Mouse (Mus musculus) heart, adult 2 months (tissue): ENCODE results near the gene Akap11. TPM values are rescaled to one million over a fixed set of nuclear protein-coding genes. Genes with fewer than 3 reads are reported as not detected.

Source experiments
- DNase-seq, 2 experiments: peaks; one replicate each; pipeline ENCODE4 v3.0.0; 2021
- H3K27ac ChIP-seq: fragments of 200-600 bp; 2 replicates; pipeline ENCODE4 v1.8.1; 2022
- H3K27me3 ChIP-seq: fragments of 200-500 bp; 2 replicates; pipeline ENCODE4 v1.6.1; 2012; ENCODE audit warnings: mild to moderate bottlenecking, low read length, inconsistent platforms, mixed read lengths; ENCODE audit not compliant: control insufficient read depth, insufficient read depth
- H3K36me3 ChIP-seq: fragments of 200-500 bp; 2 replicates; pipeline ENCODE4 v1.6.1; 2012; ENCODE audit warnings: low read length, inconsistent platforms; ENCODE audit not compliant: control insufficient read depth, insufficient read depth
- H3K4me1 ChIP-seq: fragments of 200-500 bp; 2 replicates; pipeline ENCODE4 v1.6.1; 2011; ENCODE audit warnings: low read length; ENCODE audit not compliant: control insufficient read depth, insufficient read depth
- H3K4me3 ChIP-seq: fragments of 200-600 bp; 2 replicates; pipeline ENCODE4 v1.8.1; 2022
- H3K79me2 ChIP-seq: fragments of 200-500 bp; replicated peaks from 2 replicates; pipeline ENCODE4 v1.6.1; 2012; ENCODE audit warnings: mild to moderate bottlenecking, inconsistent platforms, low read length, moderate library complexity, mixed read lengths; ENCODE audit not compliant: control insufficient read depth, insufficient read depth
- H3K9ac ChIP-seq: fragments of 200-500 bp; 2 replicates; pipeline ENCODE4 v1.6.1; 2012; ENCODE audit warnings: low read depth, mild to moderate bottlenecking, control low read depth, inconsistent platforms, low read length, mixed read lengths
- CTCF ChIP-seq: fragments of 200-600 bp; IDR thresholded peaks from 2 replicates; pipeline ENCODE4 v1.8.1; 2022; ENCODE audit warnings: antibody characterized with exemption, mild to moderate bottlenecking, moderate library complexity
- EP300 ChIP-seq: fragments of 200-500 bp; IDR thresholded peaks from 2 replicates; pipeline ENCODE4 v1.6.1; 2011; ENCODE audit warnings: low read depth, low read length, control low read depth; ENCODE audit not compliant: insufficient read depth
- POLR2A ChIP-seq: fragments of 200-500 bp; IDR thresholded peaks from 2 replicates; pipeline ENCODE4 v1.6.1; 2011; ENCODE audit warnings: mild to moderate bottlenecking, low read depth, low read length, control low read depth; ENCODE audit not compliant: insufficient read depth
- WGBS: fragments of 180-500 bp; shearing (Covaris S2); methylation state at CpG from one replicate; pipeline ENCODE4 v1.1.7; 2018; 5-methylcytosine and 5-hydroxymethylcytosine counted together
- intact Hi-C: fragments of 180-260 bp; cut with DNase I; formaldehyde crosslinking; loops from one replicate; pipeline ENCODE4 v1.15.1; 2025
- polyA plus RNA-seq: library from polyadenylated mRNA; depleted of rRNA; stranded (reverse); fragments of >200 nt; gene quantifications from 2 replicates; pipeline ENCODE4 v1.2.3, GENCODE M21; 2012; rRNA removed
- total RNA-seq, 2 experiments: library from RNA; stranded (reverse); gene quantifications; 2 replicates each; pipeline ENCODE4 v1.2.3; 2021

Gene Akap11
- total and polyA plus RNA-seq, 3 experiments = 6.1 to 35.5 (median 31.2) TPM

DNA sequence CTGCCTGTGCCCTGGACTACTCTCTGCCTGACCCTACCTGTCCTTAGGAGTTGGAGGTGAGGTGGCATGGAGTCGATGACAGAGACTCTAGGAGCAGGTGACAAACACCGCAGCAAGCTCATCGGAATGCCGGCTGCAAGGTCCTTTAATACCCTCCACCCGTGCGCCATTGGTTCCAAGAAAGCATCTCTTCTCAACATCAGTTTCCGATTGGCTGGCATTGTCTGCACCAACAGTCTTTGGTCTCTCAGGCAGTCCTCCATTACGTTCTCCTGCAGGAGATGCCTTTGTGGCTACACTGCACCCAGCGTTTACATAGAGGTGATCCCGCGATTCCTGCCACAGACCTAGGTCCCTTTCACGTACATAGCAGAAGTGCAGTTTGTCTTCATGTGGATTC is 88.6 kb downstream of the Akap11 start:
- Histone ChIP-seq H3K27ac (no peak overlapping the region), H3K4me3 (no peak overlapping the region), H3K4me1 (no peaks in the 10 kb centered on the region), H3K9ac (no peak overlapping the region), H3K36me3 (no peaks in the 10 kb centered on the region), H3K27me3 (no peaks in the 10 kb centered on the region), H3K79me2 (no peaks in the 10 kb centered on the region)
- intact Hi-C loops = no loop called here
- WGBS = 91% methylated on average over 12 of the region's 12 CpGs
- TF ChIP-seq CTCF (no peak), POLR2A (no peak), EP300 (no peak)
- DNase-seq = no peak

DNA sequence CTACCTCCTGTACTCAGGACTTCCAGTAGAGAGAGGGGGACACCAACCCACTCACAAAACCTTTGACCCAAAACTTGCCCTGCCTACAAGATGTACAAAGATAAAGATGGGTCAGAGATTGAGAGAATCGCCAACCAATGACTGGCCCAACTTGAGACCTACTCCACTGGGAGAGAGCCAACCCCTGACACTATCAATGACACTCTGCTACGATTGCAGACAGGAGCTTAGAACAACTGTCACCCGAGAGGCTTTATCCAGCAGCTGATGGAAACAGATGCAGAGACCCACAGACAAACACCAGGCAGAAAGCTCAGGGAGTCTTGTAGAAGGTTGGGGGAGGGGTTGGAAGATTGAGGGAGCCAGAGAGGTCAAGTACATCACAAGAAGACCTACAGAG is 89.1 kb downstream of the Akap11 start:
- H3K4me3 ChIP-seq = no peak overlapping the region
- no peaks in the 10 kb centered on the region for H3K4me1 ChIP-seq
- H3K9ac ChIP-seq = no peak overlapping the region
- H3K27me3 ChIP-seq = no peaks in the 10 kb centered on the region
- H3K36me3 ChIP-seq = no peaks in the 10 kb centered on the region
- intact Hi-C loops = no loop called here
- H3K27ac ChIP-seq = no peak overlapping the region
- no peak for TF ChIP-seq CTCF
- no peak for TF ChIP-seq POLR2A
- TF ChIP-seq EP300 = no peak
- 70% methylated on average over 3 of the region's 3 CpGs for WGBS
- H3K79me2 ChIP-seq = no peaks in the 10 kb centered on the region
- DNase-seq = no peak

Other genes with a start within 250 kb of the Akap11 start
- gene Tnfsf11, start 228.8 kb downstream of the Akap11 start, total RNA-seq = under 1 TPM; 0.10 to 0.14 TPM
- gene Tnfsf11, start 228.8 kb downstream of the Akap11 start, polyA plus RNA-seq = not detected in 2 replicates
- 1 to 10 TPM; 6.2 to 6.3 TPM for gene Dgkh, start 196.0 kb upstream of the Akap11 start, total RNA-seq
- gene Dgkh, start 196.0 kb upstream of the Akap11 start, polyA plus RNA-seq = 1.1 and 2.1 TPM in 2 replicates